Mouse (Mus musculus): ENCODE data around the gene Tmem175. TPM values are rescaled to one million over a fixed set of nuclear protein-coding genes. Genes with fewer than 3 reads are reported as not detected.

Tmem175 gene
- total and polyA plus RNA-seq, 3 experiments, result 20.3 to 25.4 (median 21.4) TPM

- no peak overlapping the region for H3K9ac ChIP-seq (ENCODE audit: insufficient read depth, low read depth)
- no peak overlapping the region for H3K27ac ChIP-seq (ENCODE audit: insufficient read depth, low read depth)
- dilution Hi-C loops (cut with MboI; ENCODE audit: extremely low pct_ligation_motif_present, extremely low pct_unique_long_range_greater_than_20kb, low sequenced_read_pairs) (no loop called here), in situ Hi-C loops (cut with MboI; ENCODE audit: low pct_ligation_motif_present, low pct_unique_long_range_greater_than_20kb, low sequenced_read_pairs) (loop anchor here (25.0 kb wide), 1 partner anchor 234 kb away; the partner anchor contains the start of genes Atp5k and Mfsd7a)
- peaks cover 13 to 44% of the 10 kb centered on the region in 2 experiments for H3K36me3 ChIP-seq (replicated peaks in 1 of 2; ENCODE audit: control insufficient read depth in 1 of 2, insufficient read depth in 1 of 2, low read length in 1 of 2)
- H3K4me3 ChIP-seq (replicated peaks in 1 of 3; ENCODE audit: low read depth in 2 of 3, low read length in 2 of 3, poor library complexity in 1 of 3), result no peak overlapping the region
- no peaks in the 10 kb centered on the region for H3K79me2 ChIP-seq (replicated peaks; ENCODE audit: control insufficient read depth, extremely low read depth, insufficient read depth, poor library complexity, severe bottlenecking)
- no peak for DNase-seq (ENCODE audit: extremely low read depth)
- peaks cover 2 to 31% of the 10 kb centered on the region in 2 experiments for H3K4me1 ChIP-seq (ENCODE audit: control insufficient read depth in 1 of 2, insufficient read depth in 2 of 2)
- no peaks in the 10 kb centered on the region for H3K27me3 ChIP-seq (replicated peaks)
- TF ChIP-seq TCF12 (IDR thresholded peaks at IDR 0.05; ENCODE audit: low read depth, low read length) (no peak), CTCF (conservative IDR thresholded peaks at IDR 0.05 in 1 of 2, IDR thresholded peaks at IDR 0.05 in 1 of 2; ENCODE audit: low read depth in 2 of 2, low read length in 2 of 2) (peak in 1 of 2 experiments; percentile 22; a peak in 2 of 4 replicates)
- H3K4me2 ChIP-seq (ENCODE audit: insufficient read depth, low read depth, poor library complexity, severe bottlenecking), result no peak overlapping the region
- no peaks in the 10 kb centered on the region for H3K9me3 ChIP-seq (replicated peaks; ENCODE audit: low read length)
Measured at GRCm38 (mm10) chr5:108671757-108672156, 42.2 kb downstream of the Tmem175 start.

- H3K9ac ChIP-seq (ENCODE audit: insufficient read depth, low read depth), result no peak overlapping the region
- no peak overlapping the region for H3K4me2 ChIP-seq (ENCODE audit: insufficient read depth, low read depth, poor library complexity, severe bottlenecking)
- H3K27ac ChIP-seq (ENCODE audit: insufficient read depth, low read depth), result no peak overlapping the region
- H3K9me3 ChIP-seq (replicated peaks; ENCODE audit: low read length), result no peaks in the 10 kb centered on the region
- H3K27me3 ChIP-seq (replicated peaks), result no peaks in the 10 kb centered on the region
- no peak for DNase-seq (ENCODE audit: extremely low read depth)
- TF ChIP-seq MAZ (IDR thresholded peaks at IDR 0.05; ENCODE audit: low read depth, low read length), result no peak
- no peak for TF ChIP-seq RCOR1 (conservative IDR thresholded peaks at IDR 0.05; ENCODE audit: low read depth, low read length)
- TF ChIP-seq CHD2 (IDR thresholded peaks at IDR 0.05; ENCODE audit: low read length), result no peak
- no peak for TF ChIP-seq MAX (IDR thresholded peaks at IDR 0.05; ENCODE audit: low read length)
- no peak for TF ChIP-seq ZKSCAN1 (IDR thresholded peaks at IDR 0.05; ENCODE audit: borderline replicate concordance, low read depth, low read length)
- no peak for TF ChIP-seq ZNF384 (IDR thresholded peaks at IDR 0.05; ENCODE audit: low read depth, low read length)
- no peak for TF ChIP-seq ELF1 (IDR thresholded peaks at IDR 0.05; ENCODE audit: low read depth, low read length)
- TF ChIP-seq USF2 (conservative IDR thresholded peaks at IDR 0.05; ENCODE audit: low read depth, low read length), result no peak
- no peak for TF ChIP-seq EP300 (IDR thresholded peaks at IDR 0.05; ENCODE audit: low read length)
- TF ChIP-seq BHLHE40 (IDR thresholded peaks at IDR 0.05; ENCODE audit: low read depth, low read length), result no peak
- no peak for TF ChIP-seq NELFE (IDR thresholded peaks at IDR 0.05; ENCODE audit: low read depth, low read length)
- TF ChIP-seq E2F4 (IDR thresholded peaks at IDR 0.05; ENCODE audit: insufficient replicate concordance, low read depth, low read length), result no peak
- no peak for TF ChIP-seq PAX5 (IDR thresholded peaks at IDR 0.05; ENCODE audit: low read length)
- TF ChIP-seq USF1 (IDR thresholded peaks at IDR 0.05; ENCODE audit: low read depth, low read length), result no peak
- no peak for TF ChIP-seq POLR2AphosphoS2 (IDR thresholded peaks at IDR 0.05; ENCODE audit: low read depth, low read length)
- TF ChIP-seq KAT2A (IDR thresholded peaks at IDR 0.05; ENCODE audit: insufficient replicate concordance, low read length), result no peak
- no peak for TF ChIP-seq RAD21 (IDR thresholded peaks at IDR 0.05; ENCODE audit: low read depth, low read length)
- TF ChIP-seq ZC3H11A (IDR thresholded peaks at IDR 0.05; ENCODE audit: low read depth, low read length), result no peak
- TF ChIP-seq MAFK (IDR thresholded peaks at IDR 0.05; ENCODE audit: insufficient replicate concordance, low read length), result no peak
- H3K4me1 ChIP-seq (ENCODE audit: control insufficient read depth in 1 of 2, insufficient read depth in 2 of 2), result peaks cover 2 to 15% of the 10 kb centered on the region in 2 experiments
- dilution Hi-C loops (cut with MboI; ENCODE audit: extremely low pct_ligation_motif_present, extremely low pct_unique_long_range_greater_than_20kb, low sequenced_read_pairs), result no loop called here
- in situ Hi-C loops (cut with MboI; ENCODE audit: low pct_ligation_motif_present, low pct_unique_long_range_greater_than_20kb, low sequenced_read_pairs), result loop anchor here (25.0 kb wide), 1 partner anchor 237 kb away; the partner anchor contains the start of genes Atp5k and Mfsd7a
- no peaks in the 10 kb centered on the region for H3K79me2 ChIP-seq (replicated peaks; ENCODE audit: control insufficient read depth, extremely low read depth, insufficient read depth, poor library complexity, severe bottlenecking)
- no peak overlapping the region for H3K4me3 ChIP-seq (replicated peaks in 1 of 3; ENCODE audit: low read depth in 2 of 3, low read length in 2 of 3, poor library complexity in 1 of 3)
- H3K36me3 ChIP-seq (replicated peaks in 1 of 2; ENCODE audit: control insufficient read depth in 1 of 2, insufficient read depth in 1 of 2, low read length in 1 of 2), result peaks cover 13 to 54% of the 10 kb centered on the region in 2 experiments
Measured at GRCm38 (mm10) chr5:108674624-108675023, 45.1 kb downstream of the Tmem175 start.

Data from CH12.LX (cell line).